Mouse (Mus musculus): ENCODE results near the gene Inpp1.

GRCm38 (mm10) chr1:52793692-52794091 lies 23.8 kb downstream of the Inpp1 start:
- TF ChIP-seq POLR2A (IDR thresholded peaks at IDR 0.05; ENCODE audit: insufficient read length, low read depth) (no peak), MAX (IDR thresholded peaks at IDR 0.05; ENCODE audit: low read depth) (no peak), TCF12 (IDR thresholded peaks at IDR 0.05; ENCODE audit: insufficient read depth, poor library complexity, severe bottlenecking) (no peak), SRF (IDR thresholded peaks at IDR 0.05; ENCODE audit: control insufficient read depth, insufficient read length, low read depth) (no peak), USF1 (IDR thresholded peaks at IDR 0.05; ENCODE audit: low read depth) (no peak), MYOD1 (IDR thresholded peaks at IDR 0.05; ENCODE audit: control insufficient read depth in 1 of 3, insufficient read length in 2 of 3, low read depth in 2 of 3) (no peak), E2F4 (IDR thresholded peaks at IDR 0.05; ENCODE audit: insufficient read depth) (no peak), CEBPB (IDR thresholded peaks at IDR 0.05; ENCODE audit: insufficient read depth, poor library complexity, severe bottlenecking) (no peak), MYOG (IDR thresholded peaks at IDR 0.05; ENCODE audit: control insufficient read depth in 1 of 3, insufficient read depth in 1 of 3, insufficient read length in 2 of 3, low read depth in 2 of 3) (no peak)
